Mouse (Mus musculus): ENCODE results near the gene Unc5b. TPM values are rescaled to one million over a fixed set of nuclear protein-coding genes. Genes with fewer than 3 reads are reported as not detected.

Unc5b gene
- polyA plus RNA-seq, 1 experiment from 2014 or later = 2.6 TPM

GRCm38 (mm10) chr10:60739619-60740363 lies 91.6 kb downstream of the Unc5b start:
- H3K27ac ChIP-seq (ENCODE audit: low read depth, low read length) = no peak overlapping the region
- no peak for TF ChIP-seq CTCF (IDR thresholded peaks at IDR 0.05; ENCODE audit: low read depth)
- H3K4me2 ChIP-seq (replicated peaks; ENCODE audit: low read depth) = no peak overlapping the region
- no peak for ATAC-seq
- H3K9me3 ChIP-seq (ENCODE audit: control insufficient read depth) = no peaks in the 10 kb centered on the region
- no peaks in the 10 kb centered on the region for H3K27me3 ChIP-seq (replicated peaks; ENCODE audit: control insufficient read depth, insufficient read depth, low read length)
- no peaks in the 10 kb centered on the region for H3K4me1 ChIP-seq (replicated peaks; ENCODE audit: control insufficient read depth, insufficient read depth, low read length)
- no peak overlapping the region for H3K9ac ChIP-seq (ENCODE audit: low read depth, low read length)
- peaks cover 5% of the 10 kb centered on the region; the same call in 1 of the 2 replicates for H3K36me3 ChIP-seq (ENCODE audit: control insufficient read depth, insufficient read depth)
- WGBS = 87% methylated on average over 4 of the region's 4 CpGs
- H3K4me3 ChIP-seq (ENCODE audit: low read depth, low read length) = no peak overlapping the region

GRCm38 (mm10) chr10:60737886-60738640 lies 93.3 kb downstream of the Unc5b start:
- H3K9me3 ChIP-seq (ENCODE audit: control insufficient read depth) = no peaks in the 10 kb centered on the region
- no peak overlapping the region for H3K4me3 ChIP-seq (ENCODE audit: low read depth, low read length)
- TF ChIP-seq CTCF (IDR thresholded peaks at IDR 0.05; ENCODE audit: low read depth) = no peak
- peaks cover 5% of the 10 kb centered on the region; the same call in 1 of the 2 replicates for H3K36me3 ChIP-seq (ENCODE audit: control insufficient read depth, insufficient read depth)
- ATAC-seq = no peak
- 68% methylated on average over 8 of the region's 9 CpGs for WGBS
- H3K4me2 ChIP-seq (replicated peaks; ENCODE audit: low read depth) = no peak overlapping the region
- no peak overlapping the region for H3K27ac ChIP-seq (ENCODE audit: low read depth, low read length)
- no peak overlapping the region for H3K9ac ChIP-seq (ENCODE audit: low read depth, low read length)
- no peaks in the 10 kb centered on the region for H3K4me1 ChIP-seq (replicated peaks; ENCODE audit: control insufficient read depth, insufficient read depth, low read length)
- no peaks in the 10 kb centered on the region for H3K27me3 ChIP-seq (replicated peaks; ENCODE audit: control insufficient read depth, insufficient read depth, low read length)

- Histone ChIP-seq H3K4me2 (replicated peaks; ENCODE audit: low read depth) (no peak overlapping the region), H3K9me3 (ENCODE audit: control insufficient read depth) (no peaks in the 10 kb centered on the region), H3K27ac (ENCODE audit: low read depth, low read length) (no peak overlapping the region), H3K36me3 (ENCODE audit: control insufficient read depth, insufficient read depth) (peaks cover 5% of the 10 kb centered on the region; the same call in 1 of the 2 replicates), H3K27me3 (replicated peaks; ENCODE audit: control insufficient read depth, insufficient read depth, low read length) (no peaks in the 10 kb centered on the region), H3K4me3 (ENCODE audit: low read depth, low read length) (no peak overlapping the region), H3K9ac (ENCODE audit: low read depth, low read length) (no peak overlapping the region), H3K4me1 (replicated peaks; ENCODE audit: control insufficient read depth, insufficient read depth, low read length) (no peaks in the 10 kb centered on the region)
- ATAC-seq = no peak
- 77% methylated on average over 11 of the region's 11 CpGs for WGBS
- TF ChIP-seq CTCF (IDR thresholded peaks at IDR 0.05; ENCODE audit: low read depth) = no peak
Observed at GRCm38 (mm10) chr10:60737169-60737728, 94.1 kb downstream of the Unc5b start.

GRCm38 (mm10) chr10:60735737-60736136 lies 95.6 kb downstream of the Unc5b start:
- H3K27me3 ChIP-seq (replicated peaks; ENCODE audit: control insufficient read depth, insufficient read depth, low read length) = no peaks in the 10 kb centered on the region
- H3K27ac ChIP-seq (ENCODE audit: low read depth, low read length) = no peak overlapping the region
- H3K4me2 ChIP-seq (replicated peaks; ENCODE audit: low read depth) = no peak overlapping the region
- H3K9ac ChIP-seq (ENCODE audit: low read depth, low read length) = no peak overlapping the region
- no peaks in the 10 kb centered on the region for H3K4me1 ChIP-seq (replicated peaks; ENCODE audit: control insufficient read depth, insufficient read depth, low read length)
- no peak overlapping the region for H3K4me3 ChIP-seq (ENCODE audit: low read depth, low read length)
- 100% methylated on average over 1 of the region's 1 CpGs for WGBS
- no peaks in the 10 kb centered on the region for H3K9me3 ChIP-seq (ENCODE audit: control insufficient read depth)
- TF ChIP-seq CTCF (IDR thresholded peaks at IDR 0.05; ENCODE audit: low read depth) = no peak
- peaks cover 5% of the 10 kb centered on the region; the same call in 1 of the 2 replicates for H3K36me3 ChIP-seq (ENCODE audit: control insufficient read depth, insufficient read depth)
- ATAC-seq = no peak

- peaks cover 5% of the 10 kb centered on the region; the same call in 1 of the 2 replicates for H3K36me3 ChIP-seq (ENCODE audit: control insufficient read depth, insufficient read depth)
- H3K4me2 ChIP-seq (replicated peaks; ENCODE audit: low read depth) = no peak overlapping the region
- no peaks in the 10 kb centered on the region for H3K9me3 ChIP-seq (ENCODE audit: control insufficient read depth)
- 76% methylated on average over 8 of the region's 8 CpGs for WGBS
- H3K27ac ChIP-seq (ENCODE audit: low read depth, low read length) = no peak overlapping the region
- H3K9ac ChIP-seq (ENCODE audit: low read depth, low read length) = no peak overlapping the region
- no peaks in the 10 kb centered on the region for H3K4me1 ChIP-seq (replicated peaks; ENCODE audit: control insufficient read depth, insufficient read depth, low read length)
- ATAC-seq = no peak
- H3K4me3 ChIP-seq (ENCODE audit: low read depth, low read length) = no peak overlapping the region
- no peak for TF ChIP-seq CTCF (IDR thresholded peaks at IDR 0.05; ENCODE audit: low read depth)
- no peaks in the 10 kb centered on the region for H3K27me3 ChIP-seq (replicated peaks; ENCODE audit: control insufficient read depth, insufficient read depth, low read length)
Observed at GRCm38 (mm10) chr10:60733471-60733870, 97.9 kb downstream of the Unc5b start.

GRCm38 (mm10) chr10:60732397-60732861 lies 99.0 kb downstream of the Unc5b start:
- Histone ChIP-seq H3K9ac (ENCODE audit: low read depth, low read length) (no peak overlapping the region), H3K36me3 (ENCODE audit: control insufficient read depth, insufficient read depth) (peaks cover 5% of the 10 kb centered on the region; the same call in 1 of the 2 replicates), H3K27me3 (replicated peaks; ENCODE audit: control insufficient read depth, insufficient read depth, low read length) (no peaks in the 10 kb centered on the region), H3K27ac (ENCODE audit: low read depth, low read length) (no peak overlapping the region), H3K4me1 (replicated peaks; ENCODE audit: control insufficient read depth, insufficient read depth, low read length) (no peaks in the 10 kb centered on the region), H3K4me2 (replicated peaks; ENCODE audit: low read depth) (no peak overlapping the region), H3K4me3 (ENCODE audit: low read depth, low read length) (no peak overlapping the region), H3K9me3 (ENCODE audit: control insufficient read depth) (no peaks in the 10 kb centered on the region)
- ATAC-seq = no peak
- no peak for TF ChIP-seq CTCF (IDR thresholded peaks at IDR 0.05; ENCODE audit: low read depth)
- 51% methylated on average over 2 of the region's 2 CpGs for WGBS

All from intestine, postnatal 0 days (tissue).